Mouse (Mus musculus): ENCODE results near the gene Zfp512. TPM values are rescaled to one million over a fixed set of nuclear protein-coding genes. Genes with fewer than 3 reads are reported as not detected.
"Not testable (repeated sequence)": the region's sequence is repeated elsewhere in the genome, so short reads cannot be mapped to it uniquely, and the experiment has no call there.

Zfp512 gene
- 39.7 and 40.9 TPM in 2 replicates for polyA plus RNA-seq (2014; fragmentation: Nextera tagmentation; extraction: Ambion mirVana)

GRCm38 (mm10) chr5:31451878-31452561 lies at the start of gene Zfp512:
Zfp512 (plus strand) TSS chr5:31452431.
- Histone ChIP-seq H3K4me3 (ENCODE audit: low read depth, low read length) (peak within 1 kb of the TSS; percentile 63), H3K4me1 (replicated peaks; ENCODE audit: control insufficient read depth, insufficient read depth, low read length) (peaks cover 9% of the 10 kb centered on the region), H3K27me3 (replicated peaks; ENCODE audit: control insufficient read depth, insufficient read depth, low read length) (no peaks in the 10 kb centered on the region), H3K9ac (ENCODE audit: low read depth, low read length) (peak within 1 kb of the TSS; percentile 76), H3K36me3 (ENCODE audit: control insufficient read depth, insufficient read depth, low read length) (no peaks in the 10 kb centered on the region), H3K9me3 (ENCODE audit: control insufficient read depth, low read length) (no peaks in the 10 kb centered on the region), H3K4me2 (peak within 1 kb of the TSS; percentile 96), H3K27ac (ENCODE audit: low read depth, low read length) (peak within 1 kb of the TSS; percentile 49; the same call in 1 of the 2 replicates)
- DNase-seq (ENCODE audit: low spot score) (peak; percentile 92), ATAC-seq (replicated peaks; ENCODE audit: low FRiP score) (peak; percentile 99)
- 7% methylated on average over 23 of the region's 23 CpGs for WGBS

DNA sequence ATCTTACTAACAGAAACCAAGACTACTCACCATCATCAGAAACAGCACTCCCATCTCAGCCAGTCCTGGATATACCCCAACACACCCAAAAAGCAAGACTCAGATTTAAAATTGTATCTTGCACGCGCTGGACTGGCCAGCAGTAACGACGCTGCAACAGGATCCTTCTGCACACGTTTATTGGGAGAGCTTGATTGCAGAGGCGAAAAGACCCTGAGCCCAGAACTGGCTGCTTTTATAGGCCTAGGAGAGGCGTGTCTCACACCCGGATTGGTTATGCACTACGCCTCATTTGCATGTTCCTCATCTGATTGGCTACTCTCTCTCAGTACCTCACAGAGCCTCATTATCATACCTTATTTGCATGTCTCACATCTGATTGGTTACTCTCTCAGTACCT lies 17.5 kb upstream of the Zfp512 start:
- H3K9me3 ChIP-seq (ENCODE audit: control insufficient read depth, low read length); H3K9ac ChIP-seq (ENCODE audit: low read depth, low read length); H3K4me2 ChIP-seq; H3K4me3 ChIP-seq (ENCODE audit: low read depth, low read length); ATAC-seq (replicated peaks; ENCODE audit: low FRiP score); H3K36me3 ChIP-seq (ENCODE audit: control insufficient read depth, insufficient read depth, low read length); H3K27me3 ChIP-seq (replicated peaks; ENCODE audit: control insufficient read depth, insufficient read depth, low read length); H3K4me1 ChIP-seq (replicated peaks; ENCODE audit: control insufficient read depth, insufficient read depth, low read length); H3K27ac ChIP-seq (ENCODE audit: low read depth, low read length); DNase-seq (ENCODE audit: low spot score): not testable (repeated sequence)
- 94% methylated on average over 9 of the region's 9 CpGs for WGBS

DNA sequence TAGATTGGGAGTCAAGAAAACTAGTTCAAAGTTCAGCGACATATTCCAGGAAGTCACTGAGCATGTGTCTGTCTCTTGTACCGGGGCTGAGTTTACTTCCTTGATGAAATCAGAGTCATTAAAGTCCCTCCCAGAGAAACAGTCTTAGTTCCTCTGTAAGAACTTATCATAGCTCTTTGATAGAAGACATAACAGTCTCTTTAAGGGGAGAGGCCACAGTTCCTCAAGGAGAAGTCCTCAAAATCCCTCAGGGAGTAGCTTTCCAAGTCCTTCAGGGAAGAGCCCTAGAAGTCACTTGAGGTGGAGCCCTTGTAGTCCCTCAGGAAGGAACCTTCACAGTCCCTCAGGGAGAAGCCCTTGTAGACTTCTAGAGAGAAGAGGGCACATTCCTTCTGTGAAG lies 895 bp upstream of the Zfp512 start:
- Histone ChIP-seq H3K4me2 (no peak overlapping the region; the same call in 1 of the 2 replicates), H3K4me1 (replicated peaks; ENCODE audit: control insufficient read depth, insufficient read depth, low read length) (peaks cover 9% of the 10 kb centered on the region), H3K9me3 (ENCODE audit: control insufficient read depth, low read length) (no peaks in the 10 kb centered on the region), H3K36me3 (ENCODE audit: control insufficient read depth, insufficient read depth, low read length) (no peaks in the 10 kb centered on the region), H3K27me3 (replicated peaks; ENCODE audit: control insufficient read depth, insufficient read depth, low read length) (no peaks in the 10 kb centered on the region), H3K4me3 (ENCODE audit: low read depth, low read length) (no peak overlapping the region; the same call in 1 of the 2 replicates), H3K9ac (ENCODE audit: low read depth, low read length) (no peak overlapping the region), H3K27ac (ENCODE audit: low read depth, low read length) (no peak overlapping the region; the same call in 1 of the 2 replicates)
- DNase-seq (ENCODE audit: low spot score), result no peak
- no peak for ATAC-seq (replicated peaks; ENCODE audit: low FRiP score)
- 56% methylated on average over 2 of the region's 2 CpGs for WGBS

DNA sequence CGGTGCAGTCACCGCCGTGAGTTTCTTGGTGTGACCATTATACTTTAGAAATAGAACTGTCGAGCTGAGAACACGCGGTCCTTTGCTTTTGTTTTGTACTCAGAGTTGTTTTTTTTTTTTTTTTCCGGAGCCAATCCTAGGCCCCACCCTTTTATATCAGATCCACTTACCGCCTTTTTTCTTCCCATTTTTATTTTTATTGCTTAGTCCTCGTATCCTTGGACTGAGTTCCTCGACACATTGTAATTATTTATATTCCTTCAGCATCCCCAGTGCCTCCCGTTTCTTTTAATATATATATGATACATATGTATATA lies 289 bp downstream of the Zfp512 start:
- Histone ChIP-seq H3K27ac (ENCODE audit: low read depth, low read length) (0 out of 2 replicates have a peak overlapping the region, but pooled peaks have one; percentile 49), H3K36me3 (ENCODE audit: control insufficient read depth, insufficient read depth, low read length) (no peaks in the 10 kb centered on the region; the same call in 1 of the 2 replicates), H3K4me1 (replicated peaks; ENCODE audit: control insufficient read depth, insufficient read depth, low read length) (peaks cover 9% of the 10 kb centered on the region), H3K4me3 (ENCODE audit: low read depth, low read length) (peak overlapping the region; percentile 63), H3K9ac (ENCODE audit: low read depth, low read length) (peak overlapping the region; percentile 67), H3K27me3 (replicated peaks; ENCODE audit: control insufficient read depth, insufficient read depth, low read length) (no peaks in the 10 kb centered on the region), H3K4me2 (peak overlapping the region; percentile 96), H3K9me3 (ENCODE audit: control insufficient read depth, low read length) (no peaks in the 10 kb centered on the region)
- ATAC-seq (replicated peaks; ENCODE audit: low FRiP score) (peak; percentile 45; the same call in 1 of the 2 replicates), DNase-seq (ENCODE audit: low spot score) (no peak)
- WGBS, result under 1% methylated on average over 11 of the region's 11 CpGs

DNA sequence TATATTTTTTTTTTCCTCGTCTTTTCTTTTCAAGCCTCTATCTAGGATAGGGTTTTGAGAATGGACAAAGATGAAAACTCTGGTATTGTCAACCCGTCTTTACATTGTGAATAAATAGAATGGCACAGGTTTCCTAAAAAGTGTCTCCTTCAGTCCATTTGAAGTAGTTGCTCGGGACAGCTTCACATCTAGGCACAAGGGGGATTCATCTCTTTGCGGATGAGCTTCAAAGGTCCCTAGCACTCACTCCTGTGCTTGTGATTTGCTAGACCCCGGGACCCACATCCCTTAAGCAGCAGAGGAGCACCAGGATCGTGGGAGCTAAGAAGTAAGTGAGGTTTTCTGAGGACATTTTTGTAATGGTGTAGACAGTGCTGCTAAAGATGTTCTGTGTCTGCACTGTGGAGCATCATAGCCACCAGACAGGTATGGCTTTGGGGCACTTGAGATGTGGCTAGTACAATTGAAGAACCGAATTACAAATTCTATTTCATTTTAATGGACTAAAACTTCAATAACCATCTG lies 717 bp downstream of the Zfp512 start:
- Histone ChIP-seq H3K36me3 (ENCODE audit: control insufficient read depth, insufficient read depth, low read length) (no peaks in the 10 kb centered on the region; the same call in 1 of the 2 replicates), H3K4me2 (peak overlapping the region; percentile 96), H3K9me3 (ENCODE audit: control insufficient read depth, low read length) (no peaks in the 10 kb centered on the region), H3K9ac (ENCODE audit: low read depth, low read length) (peak overlapping the region; percentile 76), H3K4me3 (ENCODE audit: low read depth, low read length) (peak overlapping the region; percentile 63), H3K27ac (ENCODE audit: low read depth, low read length) (no peak overlapping the region), H3K4me1 (replicated peaks; ENCODE audit: control insufficient read depth, insufficient read depth, low read length) (peaks cover 9% of the 10 kb centered on the region), H3K27me3 (replicated peaks; ENCODE audit: control insufficient read depth, insufficient read depth, low read length) (no peaks in the 10 kb centered on the region)
- DNase-seq (ENCODE audit: low spot score) (peak; percentile 36), ATAC-seq (replicated peaks; ENCODE audit: low FRiP score) (no peak)
- WGBS, result 10% methylated on average over 7 of the region's 7 CpGs

DNA sequence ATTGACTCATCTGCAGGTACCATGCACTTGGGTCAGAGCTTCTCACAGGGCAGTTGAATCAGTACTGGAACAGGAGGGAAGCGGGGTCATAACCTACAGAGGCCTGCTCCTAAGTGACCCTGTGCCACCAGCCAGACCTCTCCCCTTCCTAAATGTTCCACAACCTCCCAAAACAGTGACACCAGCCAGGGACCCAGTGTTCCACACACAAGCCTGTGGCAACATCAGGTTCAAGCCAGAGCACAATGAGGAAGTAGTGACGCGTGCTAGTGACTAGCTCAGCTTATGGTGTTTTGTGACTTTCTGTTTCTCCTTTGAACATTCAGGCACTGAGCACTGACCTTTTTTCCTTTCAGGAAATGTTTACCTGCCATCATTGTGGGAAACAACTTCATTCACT lies 15.6 kb downstream of the Zfp512 start:
- no peaks in the 10 kb centered on the region for H3K4me1 ChIP-seq (replicated peaks; ENCODE audit: control insufficient read depth, insufficient read depth, low read length)
- H3K4me3 ChIP-seq (ENCODE audit: low read depth, low read length), result no peak overlapping the region
- H3K27me3 ChIP-seq (replicated peaks; ENCODE audit: control insufficient read depth, insufficient read depth, low read length), result no peaks in the 10 kb centered on the region
- 89% methylated on average over 3 of the region's 3 CpGs for WGBS
- no peak overlapping the region for H3K4me2 ChIP-seq
- DNase-seq (ENCODE audit: low spot score) (no peak), ATAC-seq (replicated peaks; ENCODE audit: low FRiP score) (no peak)
- H3K9ac ChIP-seq (ENCODE audit: low read depth, low read length), result no peak overlapping the region
- H3K9me3 ChIP-seq (ENCODE audit: control insufficient read depth, low read length), result no peaks in the 10 kb centered on the region
- H3K27ac ChIP-seq (ENCODE audit: low read depth, low read length), result no peak overlapping the region
- peaks cover 35% of the 10 kb centered on the region for H3K36me3 ChIP-seq (ENCODE audit: control insufficient read depth, insufficient read depth, low read length)

- Histone ChIP-seq H3K4me1 (replicated peaks; ENCODE audit: control insufficient read depth, insufficient read depth, low read length) (no peaks in the 10 kb centered on the region), H3K27ac (ENCODE audit: low read depth, low read length) (no peak overlapping the region), H3K4me3 (ENCODE audit: low read depth, low read length) (no peak overlapping the region), H3K9ac (ENCODE audit: low read depth, low read length) (no peak overlapping the region), H3K36me3 (ENCODE audit: control insufficient read depth, insufficient read depth, low read length) (peaks cover 43% of the 10 kb centered on the region), H3K27me3 (replicated peaks; ENCODE audit: control insufficient read depth, insufficient read depth, low read length) (no peaks in the 10 kb centered on the region), H3K9me3 (ENCODE audit: control insufficient read depth, low read length) (no peaks in the 10 kb centered on the region), H3K4me2 (no peak overlapping the region)
- 89% methylated on average over 6 of the region's 6 CpGs for WGBS
- no peak for DNase-seq (ENCODE audit: low spot score)
- no peak for ATAC-seq (replicated peaks; ENCODE audit: low FRiP score)
These were observed 17.5 kb downstream of the Zfp512 start for GRCm38 (mm10) chr5:31469711-31470110.

DNA sequence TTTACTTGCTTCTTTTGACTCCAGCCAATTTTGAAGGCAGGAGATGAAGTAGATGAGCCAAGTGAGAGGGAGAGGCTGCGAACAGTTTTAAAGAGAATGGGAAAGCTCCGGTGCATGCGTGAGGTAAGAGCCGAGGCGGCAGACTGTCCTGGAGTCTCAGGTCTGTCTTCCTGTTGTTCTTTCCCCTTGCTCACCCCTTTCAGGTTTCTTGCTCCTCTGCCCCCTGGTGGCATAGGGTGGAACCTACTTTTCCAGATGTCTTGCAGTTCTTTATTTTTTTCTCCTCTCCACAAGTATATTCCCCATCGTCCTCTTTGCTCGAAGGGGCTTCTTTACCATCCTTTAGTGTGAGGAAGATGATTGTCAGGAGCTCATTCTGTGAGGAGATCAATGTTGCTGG lies 18.1 kb downstream of the Zfp512 start:
- ATAC-seq (replicated peaks; ENCODE audit: low FRiP score), result no peak

DNA sequence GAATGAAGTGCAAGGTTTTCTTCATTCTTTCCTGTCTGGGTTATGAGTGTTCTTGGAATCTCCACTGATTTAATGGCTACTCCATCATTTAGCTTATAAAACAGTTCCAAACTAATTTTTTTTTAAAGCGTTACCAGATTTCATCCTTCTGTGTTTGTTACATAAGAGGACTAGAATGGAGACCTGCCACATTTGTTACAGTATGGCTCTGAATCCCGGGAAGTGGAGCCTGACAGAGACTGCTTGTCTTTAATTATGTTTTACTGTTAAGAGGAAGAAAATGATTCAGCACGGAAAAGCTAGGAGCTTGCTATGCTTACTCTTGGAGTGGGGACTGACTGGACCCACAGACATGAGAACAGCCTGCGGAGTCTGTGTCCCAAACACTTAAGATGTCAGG lies 28.3 kb downstream of the Zfp512 start:
- H3K4me2 ChIP-seq, result no peak overlapping the region
- H3K4me1 ChIP-seq (replicated peaks; ENCODE audit: control insufficient read depth, insufficient read depth, low read length), result no peaks in the 10 kb centered on the region
- no peaks in the 10 kb centered on the region for H3K9me3 ChIP-seq (ENCODE audit: control insufficient read depth, low read length)
- H3K36me3 ChIP-seq (ENCODE audit: control insufficient read depth, insufficient read depth, low read length), result peaks cover 32% of the 10 kb centered on the region; the same call in 1 of the 2 replicates
- 83% methylated on average over 4 of the region's 4 CpGs for WGBS
- ATAC-seq (replicated peaks; ENCODE audit: low FRiP score), result no peak
- no peak overlapping the region for H3K9ac ChIP-seq (ENCODE audit: low read depth, low read length)
- no peak for DNase-seq (ENCODE audit: low spot score)
- no peaks in the 10 kb centered on the region for H3K27me3 ChIP-seq (replicated peaks; ENCODE audit: control insufficient read depth, insufficient read depth, low read length)
- H3K4me3 ChIP-seq (ENCODE audit: low read depth, low read length), result no peak overlapping the region
- H3K27ac ChIP-seq (ENCODE audit: low read depth, low read length), result no peak overlapping the region

More for the DNA sequence above, 18.1 kb downstream of the Zfp512 start:
- Histone ChIP-seq H3K4me1 (replicated peaks; ENCODE audit: control insufficient read depth, insufficient read depth, low read length) (no peaks in the 10 kb centered on the region), H3K9me3 (ENCODE audit: control insufficient read depth, low read length) (no peaks in the 10 kb centered on the region), H3K27ac (ENCODE audit: low read depth, low read length) (no peak overlapping the region), H3K9ac (ENCODE audit: low read depth, low read length) (no peak overlapping the region), H3K4me3 (ENCODE audit: low read depth, low read length) (no peak overlapping the region), H3K27me3 (replicated peaks; ENCODE audit: control insufficient read depth, insufficient read depth, low read length) (no peaks in the 10 kb centered on the region), H3K36me3 (ENCODE audit: control insufficient read depth, insufficient read depth, low read length) (peaks cover 44% of the 10 kb centered on the region), H3K4me2 (no peak overlapping the region)
- no peak for DNase-seq (ENCODE audit: low spot score)
- WGBS, result 80% methylated on average over 7 of the region's 7 CpGs
